Mouse (Mus musculus) Patski (cell line): ENCODE measurements around the gene Cxcr2. TPM values are rescaled to one million over a fixed set of nuclear protein-coding genes. Genes with fewer than 3 reads are reported as not detected.

Source experiments
- ATAC-seq: fragments of 100-300 bp; one replicate; pipeline ENCODE4 v1.8.0; 2021
- CTCF ChIA-PET: fragments of 350-600 bp; sonication (Branson Sonifier 250); formaldehyde crosslinking; loops from one replicate; lab custom pipeline; 2022; ENCODE audit warnings: inconsistent platforms; lab: Charles Lee
- POLR2A ChIA-PET: fragments of 350-600 bp; sonication (Branson Sonifier 250); formaldehyde crosslinking; loops from one replicate; lab custom pipeline; 2022; ENCODE audit warnings: antibody characterized with exemption, inconsistent platforms; lab: Charles Lee
- DNase-seq: peaks from one replicate; pipeline ENCODE4 v3.0.0-alpha.2; 2011; ENCODE audit warnings: low read depth, low spot score
- H3K27me3 ChIP-seq: fragments of 371-371 bp; one replicate; pipeline ENCODE4 v1.5.1; 2021
- CTCF ChIP-seq: fragments of 100-300 bp; IDR thresholded peaks from one replicate; pipeline ENCODE4 v1.5.1; 2021
- in situ Hi-C: fragments of 300-500 bp; cut with MboI; formaldehyde crosslinking; loops from 3 replicates; pipeline ENCODE4 v1.11.1; 2018; ENCODE audit warnings: low pct_unique_long_range_greater_than_20kb, mixed read lengths
- polyA plus RNA-seq: library from polyadenylated mRNA; unstranded; gene quantifications from one replicate; pipeline ENCODE4 v1.2.3, GENCODE M21; 2021

The Cxcr2 gene
- polyA plus RNA-seq, 1 experiment from 2014 or later, result 0.01 TPM

GRCm38 (mm10) chr1:74208941-74209340 is 55.2 kb downstream of the Cxcr2 start:
- no peak for DNase-seq
- in situ Hi-C loops, result loop anchor here (5.0 kb wide), 2 partner anchors 73 to 148 kb away; partner anchors contain the start of genes Aamp and Pnkd
- no peak for TF ChIP-seq CTCF
- ChIA-PET CTCF (interaction anchor here (1.6 kb wide), 1 partner anchor 14 kb away, joined by 3 read pairs; no protein-coding TSS in a partner anchor), POLR2A (interaction anchor here (0.6 kb wide), 1 partner anchor 169 kb away, joined by 3 read pairs; no protein-coding TSS in a partner anchor)
- H3K27me3 ChIP-seq, result no peaks in the 10 kb centered on the region
- ATAC-seq, result no peak

Other genes starting within 250 kb of the Cxcr2 start
- 393 TPM for gene Tns1, start 29.5 kb upstream of the Cxcr2 start, polyA plus RNA-seq
- gene Rufy4, start 28.4 kb upstream of the Cxcr2 start, polyA plus RNA-seq, result 0.72 TPM
- not detected for gene Cxcr1, start 40.6 kb downstream of the Cxcr2 start, polyA plus RNA-seq
- 419 TPM for gene Arpc2, start 82.1 kb downstream of the Cxcr2 start, polyA plus RNA-seq
- 1.7 TPM for gene Gpbar1, start 124.6 kb downstream of the Cxcr2 start, polyA plus RNA-seq
- gene Aamp, start 130.7 kb downstream of the Cxcr2 start, polyA plus RNA-seq, result 257 TPM
- 158 TPM for gene Pnkd, start 130.9 kb downstream of the Cxcr2 start, polyA plus RNA-seq
- gene Tmbim1, start 151.6 kb downstream of the Cxcr2 start, polyA plus RNA-seq, result 28.0 TPM
- 2.2 TPM for gene Catip, start 208.1 kb downstream of the Cxcr2 start, polyA plus RNA-seq
- 0.10 TPM for gene Slc11a1, start 221.2 kb downstream of the Cxcr2 start, polyA plus RNA-seq
- 81.9 TPM for gene Ctdsp1, start 237.5 kb downstream of the Cxcr2 start, polyA plus RNA-seq